Comparison of ENCODE assay signal across 9 mouse cellular contexts in the genomic region with DNA sequence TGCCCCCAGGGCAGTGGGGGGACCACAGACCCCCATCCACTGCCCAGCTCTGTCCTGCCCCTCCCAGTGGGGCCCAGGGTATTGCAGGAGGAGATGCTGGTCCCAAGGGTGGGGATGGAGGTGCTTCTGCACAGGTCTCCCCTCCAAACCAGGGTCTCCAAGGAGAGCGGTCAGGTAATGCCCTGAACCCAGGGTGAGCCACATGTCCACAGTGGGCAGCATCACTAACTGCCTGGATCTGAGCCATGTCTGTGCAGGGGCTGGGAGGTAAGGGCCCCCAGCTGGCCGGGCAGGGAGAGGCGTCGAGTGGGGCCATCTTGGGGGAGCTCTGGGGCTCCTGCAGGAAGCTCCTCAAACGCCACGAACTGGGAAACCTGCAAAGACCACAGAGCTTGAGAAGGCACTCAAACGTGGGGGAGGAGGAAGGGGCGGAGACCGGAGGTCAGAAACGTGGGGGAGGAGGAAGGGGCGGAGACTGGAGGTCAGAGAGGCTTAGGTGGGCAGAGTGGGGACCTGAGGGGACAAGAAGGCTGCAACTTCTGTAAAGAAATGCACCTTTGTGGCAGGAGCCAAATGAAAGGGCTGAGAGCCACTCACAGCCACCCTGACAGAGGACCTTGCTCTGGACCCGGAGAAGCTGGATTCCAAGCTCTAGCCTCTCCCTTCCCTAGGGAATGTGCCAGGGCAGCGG. TPM values are rescaled to one million over a fixed set of nuclear protein-coding genes. Genes with fewer than 3 reads are reported as not detected.
A peak's percentile ranks its signal among the peaks of the same experiment; 100 is the strongest.
DNase-seq lines count a peak whose midpoint lies in the region; ATAC-seq and TF ChIP-seq lines count a peak whose summit lies in the region.
"Had no signal": no experiment of that assay in that cellular context is flagged by ENCODE, and none has a peak within 500 bp of the region (broad histone marks: within the 10 kb centered on the region; RNA-seq: fewer than 3 reads in every experiment).

No protein-coding gene starts in this region.

- ATAC-seq in hindbrain, embryonic 12.5 days (ENCODE audit: low FRiP score): peak; percentile 8; the same call in 1 of the 2 replicates
- no peak for ATAC-seq in hindbrain, embryonic 14.5 days (ENCODE audit: low FRiP score)
- ATAC-seq in forebrain, embryonic 15.5 days (replicated peaks): 0 out of 2 replicates have a peak, but pooled peaks have one; percentile 36

- H3K4me3 ChIP-seq in hindbrain, embryonic 12.5 days: no peak overlapping the region; the same call in 1 of the 2 replicates
- no peak overlapping the region for H3K4me3 ChIP-seq in hindbrain, embryonic 14.5 days (replicated peaks; ENCODE audit: low read length)
- peak overlapping the region; percentile 24 for H3K4me3 ChIP-seq in ES-Bruce4 (ENCODE audit: low read depth, low read length)
- no peak overlapping the region for H3K4me3 ChIP-seq in forebrain, embryonic 15.5 days
- peak overlapping the region; percentile 12 for H3K4me3 ChIP-seq in myocyte
- H3K4me3 ChIP-seq: liver, embryonic 15.5 days had no signal

- no peak for DNase-seq in hindbrain, embryonic 14.5 days (ENCODE audit: low spot score)
- DNase-seq in right cerebral cortex, adult 18-20 months: no peak
- DNase-seq in layer of hippocampus, adult 11-12 months (ENCODE audit: low spot score): no peak
- DNase-seq in gastrocnemius, postnatal 4 days (ENCODE audit: low spot score in 2 of 2): no peak

- no peaks in the 10 kb centered on the region for H3K79me2 ChIP-seq in myocyte (ENCODE audit: control insufficient read depth, insufficient read depth)

- H3K9ac ChIP-seq in hindbrain, embryonic 12.5 days: 0 out of 2 replicates have a peak overlapping the region, but pooled peaks have one; percentile 57
- no peak overlapping the region for H3K9ac ChIP-seq in hindbrain, embryonic 14.5 days
- peak overlapping the region; percentile 9 for H3K9ac ChIP-seq in ES-Bruce4 (ENCODE audit: low read depth, poor library complexity, severe bottlenecking)
- no peak overlapping the region for H3K9ac ChIP-seq in forebrain, embryonic 15.5 days (replicated peaks)
- H3K9ac ChIP-seq: liver, embryonic 15.5 days had no signal

- TF ChIP-seq POLR2A in ES-Bruce4 (IDR thresholded peaks at IDR 0.05; ENCODE audit: insufficient read depth, low read length) (peak; percentile 48), myocyte (IDR thresholded peaks at IDR 0.05; ENCODE audit: insufficient read length, low read depth) (no peak)

- peaks cover 21% of the 10 kb centered on the region for H3K36me3 ChIP-seq in hindbrain, embryonic 12.5 days
- H3K36me3 ChIP-seq in hindbrain, embryonic 14.5 days (replicated peaks; ENCODE audit: control insufficient read depth, insufficient read depth): peaks cover 29% of the 10 kb centered on the region
- H3K36me3 ChIP-seq in ES-Bruce4 (ENCODE audit: control insufficient read depth, insufficient read depth, low read length, poor library complexity, severe bottlenecking) (no peaks in the 10 kb centered on the region), myocyte (ENCODE audit: control insufficient read depth, insufficient read depth) (no peaks in the 10 kb centered on the region)
- no peaks in the 10 kb centered on the region; the same call in 1 of the 2 replicates for H3K36me3 ChIP-seq in forebrain, embryonic 15.5 days
- H3K36me3 ChIP-seq: liver, embryonic 15.5 days had no signal

- peaks cover under 1% of the 10 kb centered on the region; the same call in 1 of the 2 replicates for H3K9me3 ChIP-seq in hindbrain, embryonic 12.5 days (replicated peaks)
- no peaks in the 10 kb centered on the region for H3K9me3 ChIP-seq in hindbrain, embryonic 14.5 days (ENCODE audit: control insufficient read depth, low read length)
- no peaks in the 10 kb centered on the region for H3K9me3 ChIP-seq in ES-Bruce4 (replicated peaks; ENCODE audit: control insufficient read depth, insufficient read depth, low read length, poor library complexity, severe bottlenecking)
- no peaks in the 10 kb centered on the region for H3K9me3 ChIP-seq in forebrain, embryonic 15.5 days
- H3K9me3 ChIP-seq: liver, embryonic 15.5 days had no signal

- H3ac ChIP-seq in myocyte (ENCODE audit: control insufficient read depth, insufficient read length): no peak overlapping the region

- H3K4me1 ChIP-seq in hindbrain, embryonic 12.5 days: peaks cover 35% of the 10 kb centered on the region
- peaks cover 5% of the 10 kb centered on the region; the same call in 1 of the 2 replicates for H3K4me1 ChIP-seq in hindbrain, embryonic 14.5 days (replicated peaks; ENCODE audit: control insufficient read depth, insufficient read depth, low read length)
- no peaks in the 10 kb centered on the region for H3K4me1 ChIP-seq in ES-Bruce4 (ENCODE audit: control insufficient read depth, insufficient read depth, low read length)
- H3K4me1 ChIP-seq in forebrain, embryonic 15.5 days: peaks cover 29% of the 10 kb centered on the region
- H3K4me1 ChIP-seq: liver, embryonic 15.5 days had no signal

- H3K27ac ChIP-seq in hindbrain, embryonic 12.5 days: peak overlapping the region; percentile 23; the same call in 1 of the 2 replicates
- no peak overlapping the region for H3K27ac ChIP-seq in hindbrain, embryonic 14.5 days
- H3K27ac ChIP-seq in ES-Bruce4 (ENCODE audit: insufficient read depth, low read length): no peak overlapping the region
- no peak overlapping the region for H3K27ac ChIP-seq in forebrain, embryonic 15.5 days (replicated peaks)
- H3K27ac ChIP-seq: liver, embryonic 15.5 days had no signal

- no peak for TF ChIP-seq EP300 in ES-Bruce4 (IDR thresholded peaks at IDR 0.05; ENCODE audit: insufficient read depth, low read depth, low read length)

- TF ChIP-seq CTCF in ES-Bruce4 (IDR thresholded peaks at IDR 0.05; ENCODE audit: low read depth, low read length): no peak

- H3K4me2 ChIP-seq in hindbrain, embryonic 12.5 days (replicated peaks): peak overlapping the region; percentile 17; the same call in 1 of the 2 replicates
- no peak overlapping the region for H3K4me2 ChIP-seq in hindbrain, embryonic 14.5 days (replicated peaks)
- H3K4me2 ChIP-seq in forebrain, embryonic 15.5 days (replicated peaks): no peak overlapping the region
- peak overlapping the region; percentile 94 for H3K4me2 ChIP-seq in myocyte (ENCODE audit: low read depth)
- H3K4me2 ChIP-seq: liver, embryonic 15.5 days had no signal

- 19% methylated on average over 13 of the region's 13 CpGs for WGBS in hindbrain, embryonic 12.5 days
- 16% methylated on average over 13 of the region's 13 CpGs for WGBS in hindbrain, embryonic 14.5 days
- 13% methylated on average over 13 of the region's 13 CpGs for WGBS in forebrain, embryonic 15.5 days

- peaks cover 9% of the 10 kb centered on the region; the same call in 1 of the 2 replicates for H3K27me3 ChIP-seq in hindbrain, embryonic 12.5 days
- H3K27me3 ChIP-seq in hindbrain, embryonic 14.5 days (ENCODE audit: control insufficient read depth, insufficient read depth, low read length): no peaks in the 10 kb centered on the region
- H3K27me3 ChIP-seq in ES-Bruce4 (ENCODE audit: control insufficient read depth, insufficient read depth, low read length, poor library complexity, severe bottlenecking) (no peaks in the 10 kb centered on the region), myocyte (ENCODE audit: control insufficient read depth, insufficient read depth, insufficient read length) (no peaks in the 10 kb centered on the region)
- no peaks in the 10 kb centered on the region for H3K27me3 ChIP-seq in forebrain, embryonic 15.5 days

TF ChIP-seq in myocyte, 11 proteins besides CTCF, POLR2A, EP300 and RAD21:
- TF ChIP-seq TCF3 (IDR thresholded peaks at IDR 0.05; ENCODE audit: insufficient read length, low read depth): no peak
- no peak for TF ChIP-seq POLR2AphosphoS2 (IDR thresholded peaks at IDR 0.05; ENCODE audit: insufficient read length, low read depth)
- no peak for TF ChIP-seq SRF (IDR thresholded peaks at IDR 0.05; ENCODE audit: control insufficient read depth, insufficient read length, low read depth)
- TF ChIP-seq E2F4 (IDR thresholded peaks at IDR 0.05; ENCODE audit: insufficient read depth): no peak
- no peak for TF ChIP-seq REST (IDR thresholded peaks at IDR 0.05; ENCODE audit: insufficient read depth, insufficient read length)
- TF ChIP-seq CEBPB (IDR thresholded peaks at IDR 0.05; ENCODE audit: insufficient read depth, poor library complexity, severe bottlenecking): no peak
- no peak for TF ChIP-seq MYOD1 (IDR thresholded peaks at IDR 0.05; ENCODE audit: control insufficient read depth in 1 of 3, insufficient read length in 2 of 3, low read depth in 2 of 3)
- no peak for TF ChIP-seq MYOG (IDR thresholded peaks at IDR 0.05; ENCODE audit: control insufficient read depth in 1 of 3, insufficient read depth in 1 of 3, insufficient read length in 2 of 3, low read depth in 2 of 3)
- no peak for TF ChIP-seq TCF12 (IDR thresholded peaks at IDR 0.05; ENCODE audit: insufficient read depth, poor library complexity, severe bottlenecking)
- no peak for TF ChIP-seq MAX (IDR thresholded peaks at IDR 0.05; ENCODE audit: low read depth)
- no peak for TF ChIP-seq USF1 (IDR thresholded peaks at IDR 0.05; ENCODE audit: low read depth)

RNA-seq across cellular contexts. Expression of gene Kcnh2, which starts 31.5 kb away (rescaled TPM):
- polyA plus RNA-seq in hindbrain, embryonic 12.5 days (2016; fragmentation: Nextera tagmentation; extraction: Ambion mirVana): 14.6 and 17.4 TPM in 2 replicates
- polyA plus RNA-seq in hindbrain, embryonic 14.5 days (2014; fragmentation: Nextera tagmentation; extraction: Ambion mirVana): 13.9 and 15.1 TPM in 2 replicates
- polyA plus RNA-seq in ES-Bruce4 (2011; ENCODE audit: insufficient read depth, insufficient read length, low read depth, missing spikeins): 3.3 and 5.8 TPM in 2 replicates
- polyA plus RNA-seq in forebrain, embryonic 15.5 days (2015; fragmentation: Nextera tagmentation; extraction: Ambion mirVana): 5.2 and 6.4 TPM in 2 replicates
- polyA plus RNA-seq in myocyte (2012; fragmentation: generic; extraction: Trizol): 10.3 TPM
- total RNA-seq in gastrocnemius, postnatal 4 days (2021): 10 to 100 TPM; 22.4 to 24.6 TPM

RNA-seq across cellular contexts. Expression of gene Nos3, which starts 44.7 kb away (rescaled TPM):
- 8.8 and 9.0 TPM in 2 replicates for polyA plus RNA-seq in hindbrain, embryonic 12.5 days (2016; fragmentation: Nextera tagmentation; extraction: Ambion mirVana)
- 8.6 and 10.6 TPM in 2 replicates for polyA plus RNA-seq in hindbrain, embryonic 14.5 days (2014; fragmentation: Nextera tagmentation; extraction: Ambion mirVana)
- polyA plus RNA-seq in ES-Bruce4 (2011; ENCODE audit: insufficient read depth, insufficient read length, low read depth, missing spikeins): 1.1 and 1.2 TPM in 2 replicates
- 7.4 TPM in 2 replicates for polyA plus RNA-seq in forebrain, embryonic 15.5 days (2015; fragmentation: Nextera tagmentation; extraction: Ambion mirVana)
- 0.92 TPM for polyA plus RNA-seq in myocyte (2012; fragmentation: generic; extraction: Trizol)
- total RNA-seq in gastrocnemius, postnatal 4 days (2021): 10 to 100 TPM; 10.4 to 11.7 TPM

Comparison
In these comparisons a context has a peak if more than half of its experiments do, and no peak if none do; other contexts are left out.
1. H3K4me2 ChIP-seq: peak in hindbrain, embryonic 12.5 days (single experiment) and myocyte (single experiment); none in hindbrain, embryonic 14.5 days (single experiment) and forebrain, embryonic 15.5 days (single experiment).
2. H3K9ac ChIP-seq: peak in hindbrain, embryonic 12.5 days (single experiment) and ES-Bruce4 (single experiment); none in hindbrain, embryonic 14.5 days (single experiment) and forebrain, embryonic 15.5 days (single experiment).
3. H3K4me3 ChIP-seq: peak in ES-Bruce4 (single experiment) and myocyte (single experiment); none in hindbrain, embryonic 12.5 days (single experiment), hindbrain, embryonic 14.5 days (single experiment) and forebrain, embryonic 15.5 days (single experiment).